Mouse (Mus musculus): ENCODE measurements around the gene Tshz2. TPM values are rescaled to one million over a fixed set of nuclear protein-coding genes. Genes with fewer than 3 reads are reported as not detected.

Gene Tshz2
- polyA plus RNA-seq, 1 experiment: 5.8 TPM

GRCm38 (mm10) chr2:169761726-169762125 lies 128.9 kb downstream of the Tshz2 start:
- no peak for DNase-seq (ENCODE audit: low read depth in 1 of 2, low spot score in 2 of 2)
- Histone ChIP-seq H3K27ac (ENCODE audit: insufficient read depth, low read length) (no peak overlapping the region), H3K4me3 (ENCODE audit: extremely low read depth, insufficient read depth, insufficient read length) (no peak overlapping the region), H3K27me3 (ENCODE audit: control insufficient read depth, insufficient read depth, low read length) (no peaks in the 10 kb centered on the region), H3K36me3 (ENCODE audit: control insufficient read depth, insufficient read depth, low read length) (no peaks in the 10 kb centered on the region), H3K4me1 (ENCODE audit: control insufficient read depth, insufficient read depth, insufficient read length) (no peaks in the 10 kb centered on the region)
- WGBS: 67% methylated on average over 3 of the region's 3 CpGs
- TF ChIP-seq CTCF (IDR thresholded peaks at IDR 0.05; ENCODE audit: extremely low read depth, insufficient read depth, insufficient read length, insufficient replicate concordance) (no peak), POLR2A (IDR thresholded peaks at IDR 0.05; ENCODE audit: low read depth, low read length) (no peak)

GRCm38 (mm10) chr2:169762301-169762700 lies 129.5 kb downstream of the Tshz2 start:
- no peaks in the 10 kb centered on the region for H3K36me3 ChIP-seq (ENCODE audit: control insufficient read depth, insufficient read depth, low read length)
- WGBS: 91% methylated on average over 8 of the region's 8 CpGs
- no peak overlapping the region for H3K27ac ChIP-seq (ENCODE audit: insufficient read depth, low read length)
- DNase-seq (ENCODE audit: low read depth in 1 of 2, low spot score in 2 of 2): no peak
- no peaks in the 10 kb centered on the region for H3K27me3 ChIP-seq (ENCODE audit: control insufficient read depth, insufficient read depth, low read length)
- TF ChIP-seq POLR2A (IDR thresholded peaks at IDR 0.05; ENCODE audit: low read depth, low read length): no peak
- no peak for TF ChIP-seq CTCF (IDR thresholded peaks at IDR 0.05; ENCODE audit: extremely low read depth, insufficient read depth, insufficient read length, insufficient replicate concordance)
- no peak overlapping the region for H3K4me3 ChIP-seq (ENCODE audit: extremely low read depth, insufficient read depth, insufficient read length)
- no peaks in the 10 kb centered on the region for H3K4me1 ChIP-seq (ENCODE audit: control insufficient read depth, insufficient read depth, insufficient read length)

DNA sequence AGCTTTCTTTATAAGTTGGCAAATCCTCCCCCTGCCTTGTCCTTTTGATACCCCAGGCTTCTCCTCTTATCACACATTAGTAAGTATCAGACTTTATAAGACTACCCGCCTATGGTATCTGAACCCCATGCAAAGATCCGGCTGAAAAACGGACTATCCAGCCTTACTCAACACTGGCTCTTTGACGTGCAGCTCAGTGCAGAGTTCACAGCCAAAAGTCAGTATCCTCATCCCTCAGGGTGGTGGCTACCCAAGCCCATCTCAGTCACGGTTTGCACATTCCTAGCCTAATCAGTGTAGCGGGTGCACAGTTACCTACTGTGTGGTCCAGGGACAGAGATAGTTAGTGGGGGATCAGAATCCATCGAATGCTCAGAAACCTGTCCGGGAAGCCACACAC lies 130.9 kb downstream of the Tshz2 start:
- Histone ChIP-seq H3K4me3 (ENCODE audit: extremely low read depth, insufficient read depth, insufficient read length) (no peak overlapping the region), H3K27me3 (ENCODE audit: control insufficient read depth, insufficient read depth, low read length) (no peaks in the 10 kb centered on the region)
- TF ChIP-seq CTCF (IDR thresholded peaks at IDR 0.05; ENCODE audit: extremely low read depth, insufficient read depth, insufficient read length, insufficient replicate concordance) (no peak), POLR2A (IDR thresholded peaks at IDR 0.05; ENCODE audit: low read depth, low read length) (no peak)

DNA sequence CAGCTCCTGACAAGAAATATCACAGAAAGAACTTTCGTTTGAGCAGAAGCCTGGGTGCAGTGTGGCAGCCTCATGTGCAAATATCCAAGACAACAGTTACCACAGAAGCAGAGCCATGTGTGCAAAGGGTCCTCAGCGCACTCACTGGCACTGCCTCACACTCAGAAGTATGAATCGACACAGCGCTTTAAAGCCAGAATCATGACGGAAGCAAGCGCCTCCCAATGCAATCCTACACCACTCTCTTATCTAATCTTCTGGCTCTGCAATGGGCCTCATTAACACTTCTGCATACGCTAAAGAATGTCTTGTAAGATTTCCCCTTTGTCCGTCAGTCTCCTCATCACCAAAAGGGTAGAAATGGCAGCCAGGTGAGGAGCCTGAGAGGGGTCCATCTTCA lies 133.4 kb downstream of the Tshz2 start:
- no peak for TF ChIP-seq CTCF (IDR thresholded peaks at IDR 0.05; ENCODE audit: extremely low read depth, insufficient read depth, insufficient read length, insufficient replicate concordance)
- no peak for TF ChIP-seq POLR2A (IDR thresholded peaks at IDR 0.05; ENCODE audit: low read depth, low read length)
- no peaks in the 10 kb centered on the region for H3K4me1 ChIP-seq (ENCODE audit: control insufficient read depth, insufficient read depth, insufficient read length)
- H3K27ac ChIP-seq (ENCODE audit: insufficient read depth, low read length): no peak overlapping the region
- WGBS: 88% methylated on average over 8 of the region's 8 CpGs
- no peaks in the 10 kb centered on the region for H3K27me3 ChIP-seq (ENCODE audit: control insufficient read depth, insufficient read depth, low read length)
- no peak for DNase-seq (ENCODE audit: low read depth in 1 of 2, low spot score in 2 of 2)
- H3K36me3 ChIP-seq (ENCODE audit: control insufficient read depth, insufficient read depth, low read length): no peaks in the 10 kb centered on the region
- no peak overlapping the region for H3K4me3 ChIP-seq (ENCODE audit: extremely low read depth, insufficient read depth, insufficient read length)

More for the DNA sequence above, 130.9 kb downstream of the Tshz2 start:
- Histone ChIP-seq H3K27ac (ENCODE audit: insufficient read depth, low read length) (no peak overlapping the region), H3K36me3 (ENCODE audit: control insufficient read depth, insufficient read depth, low read length) (no peaks in the 10 kb centered on the region), H3K4me1 (ENCODE audit: control insufficient read depth, insufficient read depth, insufficient read length) (no peaks in the 10 kb centered on the region)
- WGBS: 92% methylated on average over 8 of the region's 8 CpGs
- no peak for DNase-seq (ENCODE audit: low read depth in 1 of 2, low spot score in 2 of 2)

GRCm38 (mm10) chr2:169767281-169767680 lies 134.5 kb downstream of the Tshz2 start:
- Histone ChIP-seq H3K36me3 (ENCODE audit: control insufficient read depth, insufficient read depth, low read length) (no peaks in the 10 kb centered on the region), H3K4me1 (ENCODE audit: control insufficient read depth, insufficient read depth, insufficient read length) (no peaks in the 10 kb centered on the region), H3K27me3 (ENCODE audit: control insufficient read depth, insufficient read depth, low read length) (no peaks in the 10 kb centered on the region), H3K4me3 (ENCODE audit: extremely low read depth, insufficient read depth, insufficient read length) (no peak overlapping the region), H3K27ac (ENCODE audit: insufficient read depth, low read length) (no peak overlapping the region)
- DNase-seq (ENCODE audit: low read depth in 1 of 2, low spot score in 2 of 2): no peak
- TF ChIP-seq POLR2A (IDR thresholded peaks at IDR 0.05; ENCODE audit: low read depth, low read length): no peak
- no peak for TF ChIP-seq CTCF (IDR thresholded peaks at IDR 0.05; ENCODE audit: extremely low read depth, insufficient read depth, insufficient read length, insufficient replicate concordance)
- 91% methylated on average over 3 of the region's 3 CpGs for WGBS

- WGBS: 90% methylated on average over 4 of the region's 4 CpGs
- no peak for TF ChIP-seq POLR2A (IDR thresholded peaks at IDR 0.05; ENCODE audit: low read depth, low read length)
- TF ChIP-seq CTCF (IDR thresholded peaks at IDR 0.05; ENCODE audit: extremely low read depth, insufficient read depth, insufficient read length, insufficient replicate concordance): no peak
- H3K27ac ChIP-seq (ENCODE audit: insufficient read depth, low read length): no peak overlapping the region
- DNase-seq (ENCODE audit: low read depth in 1 of 2, low spot score in 2 of 2): no peak
- H3K4me1 ChIP-seq (ENCODE audit: control insufficient read depth, insufficient read depth, insufficient read length): peaks cover 3% of the 10 kb centered on the region; the same call in 1 of the 2 replicates
- H3K4me3 ChIP-seq (ENCODE audit: extremely low read depth, insufficient read depth, insufficient read length): no peak overlapping the region
- no peaks in the 10 kb centered on the region for H3K27me3 ChIP-seq (ENCODE audit: control insufficient read depth, insufficient read depth, low read length)
- H3K36me3 ChIP-seq (ENCODE audit: control insufficient read depth, insufficient read depth, low read length): no peaks in the 10 kb centered on the region
Observed at GRCm38 (mm10) chr2:169775078-169775477, 142.3 kb downstream of the Tshz2 start.

GRCm38 (mm10) chr2:169777242-169777641 lies 144.4 kb downstream of the Tshz2 start:
- no peak for DNase-seq (ENCODE audit: low read depth in 1 of 2, low spot score in 2 of 2)

More at GRCm38 (mm10) chr2:169777242-169777641, 144.4 kb downstream of the Tshz2 start:
- TF ChIP-seq POLR2A (IDR thresholded peaks at IDR 0.05; ENCODE audit: low read depth, low read length): no peak
- no peak for TF ChIP-seq CTCF (IDR thresholded peaks at IDR 0.05; ENCODE audit: extremely low read depth, insufficient read depth, insufficient read length, insufficient replicate concordance)
- no peak overlapping the region for H3K4me3 ChIP-seq (ENCODE audit: extremely low read depth, insufficient read depth, insufficient read length)
- 55% methylated on average over 4 of the region's 4 CpGs for WGBS
- no peak overlapping the region for H3K27ac ChIP-seq (ENCODE audit: insufficient read depth, low read length)
- no peaks in the 10 kb centered on the region for H3K36me3 ChIP-seq (ENCODE audit: control insufficient read depth, insufficient read depth, low read length)
- peaks cover 3% of the 10 kb centered on the region; the same call in 1 of the 2 replicates for H3K4me1 ChIP-seq (ENCODE audit: control insufficient read depth, insufficient read depth, insufficient read length)
- H3K27me3 ChIP-seq (ENCODE audit: control insufficient read depth, insufficient read depth, low read length): no peaks in the 10 kb centered on the region

Measured in spleen, adult 2 months (tissue).